Mouse (Mus musculus) cerebellum, postnatal 36 days (tissue): ENCODE data around the gene Thap12.

Experiments used
- DNase-seq, 2 experiments: peaks; one replicate each; pipeline ENCODE4 v3.0.0; 2021 to 2022; ENCODE audit warnings: mixed read lengths in 2 of 2

The Thap12 gene

GRCm38 (mm10) chr7:98702283-98703240, at the start of gene Thap12:
TSS of gene Thap12 (plus strand) at chr7:98703103.
- DNase-seq, result peak; percentile 99

GRCm38 (mm10) chr7:98655681-98656530, 47.0 kb upstream of the Thap12 start:
- peak; percentile 62 to 68 for DNase-seq

GRCm38 (mm10) chr7:98656531-98657221, 46.2 kb upstream of the Thap12 start, which contains the start of gene Emsy:
TSS of gene Emsy (minus strand) at chr7:98656783.
- DNase-seq, result peak; percentile 93 to 94

GRCm38 (mm10) chr7:98665166-98665565, 37.7 kb upstream of the Thap12 start:
- DNase-seq, result no peak

GRCm38 (mm10) chr7:98665726-98666125, 37.2 kb upstream of the Thap12 start:
- no peak for DNase-seq

GRCm38 (mm10) chr7:98667956-98668746, 34.8 kb upstream of the Thap12 start:
- no peak for DNase-seq

GRCm38 (mm10) chr7:98670831-98671230, 32.1 kb upstream of the Thap12 start:
- DNase-seq, result no peak

- no peak for DNase-seq
These were observed 31.5 kb upstream of the Thap12 start for GRCm38 (mm10) chr7:98671416-98671815.

- no peak for DNase-seq
These were observed 30.5 kb upstream of the Thap12 start for GRCm38 (mm10) chr7:98672241-98672955.

- DNase-seq, result no peak
These were observed 28.6 kb upstream of the Thap12 start for GRCm38 (mm10) chr7:98674344-98674743.

- DNase-seq, result no peak
These were observed 25.4 kb upstream of the Thap12 start for GRCm38 (mm10) chr7:98677511-98677910.

- DNase-seq, result no peak
These were observed 24.5 kb upstream of the Thap12 start for GRCm38 (mm10) chr7:98678441-98678840.

GRCm38 (mm10) chr7:98680691-98681090, 22.2 kb upstream of the Thap12 start:
- no peak for DNase-seq

- no peak for DNase-seq
These were observed 20.1 kb upstream of the Thap12 start for GRCm38 (mm10) chr7:98682821-98683220.

- no peak for DNase-seq
These were observed 17.0 kb upstream of the Thap12 start for GRCm38 (mm10) chr7:98685895-98686294.

- no peak for DNase-seq
These were observed 12.8 kb upstream of the Thap12 start for GRCm38 (mm10) chr7:98690126-98690525.

- no peak for DNase-seq
These were observed 12.1 kb upstream of the Thap12 start for GRCm38 (mm10) chr7:98690831-98691230.

- DNase-seq, result no peak
These were observed 9.9 kb upstream of the Thap12 start for GRCm38 (mm10) chr7:98692761-98693546.

- DNase-seq, result no peak
These were observed 8.9 kb upstream of the Thap12 start for GRCm38 (mm10) chr7:98694046-98694445.

GRCm38 (mm10) chr7:98697496-98697895, 5.4 kb upstream of the Thap12 start:
- no peak for DNase-seq
